Mouse (Mus musculus) brain, embryonic 14.5 days (tissue): ENCODE measurements around the gene Dhx37.

Source experiments
- CTCF ChIP-seq: fragments of 200-500 bp; IDR thresholded peaks from 2 replicates; pipeline ENCODE4 v1.5.1; 2012; ENCODE audit warnings: inconsistent platforms, mild to moderate bottlenecking, moderate library complexity, borderline replicate concordance; ENCODE audit not compliant: insufficient read depth, insufficient read length; ENCODE audit errors: extremely low read depth
- POLR2A ChIP-seq: fragments of 200-500 bp; IDR thresholded peaks from 2 replicates; pipeline ENCODE4 v1.6.1; 2012; ENCODE audit warnings: mild to moderate bottlenecking, inconsistent platforms, borderline replicate concordance; ENCODE audit not compliant: poor library complexity, insufficient read depth, insufficient read length, severe bottlenecking; ENCODE audit errors: extremely low read depth

- TF ChIP-seq CTCF = peak; percentile 60; the same call in 1 of the 2 replicates
- no peak for TF ChIP-seq POLR2A
Measured at GRCm38 (mm10) chr5:125411972-125412530, 21.9 kb downstream of the Dhx37 start.
